Mouse (Mus musculus): ENCODE results near the gene Cfi.
A peak's percentile ranks its signal among the peaks of the same experiment; 100 is the strongest.

Gene Cfi

DNA sequence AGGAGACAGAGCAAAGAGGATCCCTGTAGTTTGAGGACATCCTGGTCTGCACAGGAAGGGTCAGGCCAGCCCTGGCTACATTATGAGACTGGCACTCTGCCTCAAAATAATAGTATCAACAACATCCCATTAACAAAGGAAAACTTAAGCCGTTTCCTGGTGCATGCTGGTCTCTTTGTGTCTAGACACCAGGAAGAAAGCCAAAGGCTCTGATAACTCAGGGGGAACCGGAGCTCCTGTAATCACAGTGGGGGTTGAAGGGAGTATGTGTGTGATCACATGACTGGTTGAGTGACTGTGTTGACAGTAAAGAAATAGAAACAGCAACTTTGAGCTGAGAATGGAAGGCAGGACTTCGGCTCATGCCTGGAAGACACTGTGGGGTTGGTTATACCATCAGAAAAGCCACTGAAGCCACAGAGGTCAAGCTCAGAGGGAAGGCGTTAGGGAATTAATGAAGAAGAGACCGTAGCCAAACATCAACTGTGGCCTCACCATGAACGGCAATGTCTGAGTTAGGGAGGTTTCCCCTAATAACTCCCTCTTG, at the start of gene Cfi:
TSS of gene Cfi (plus strand) at position 497 of the 547 bp plus-strand sequence.
- DNase-seq (ENCODE audit: low spot score): no peak

DNA sequence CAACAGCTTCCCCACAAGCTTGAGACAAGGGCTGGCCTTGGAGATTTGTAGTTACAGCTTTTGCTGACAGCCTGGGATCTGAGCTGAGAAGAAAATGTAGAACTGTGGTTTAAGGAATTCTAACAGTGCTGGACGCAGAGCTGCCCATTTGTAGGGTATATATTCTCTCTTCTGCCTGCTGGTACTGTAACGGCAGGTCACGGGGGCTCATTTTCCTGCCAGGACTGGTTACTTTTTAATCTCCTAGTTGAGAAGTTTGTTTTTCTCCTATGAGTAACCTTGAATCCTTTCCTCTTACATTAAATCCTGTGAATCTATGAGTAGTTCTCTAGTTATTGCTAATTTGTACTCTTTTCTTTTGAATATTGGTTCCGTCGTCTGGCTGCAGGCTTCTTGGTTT, 41.9 kb upstream of the Cfi start:
- DNase-seq (ENCODE audit: low spot score): no peak

DNA sequence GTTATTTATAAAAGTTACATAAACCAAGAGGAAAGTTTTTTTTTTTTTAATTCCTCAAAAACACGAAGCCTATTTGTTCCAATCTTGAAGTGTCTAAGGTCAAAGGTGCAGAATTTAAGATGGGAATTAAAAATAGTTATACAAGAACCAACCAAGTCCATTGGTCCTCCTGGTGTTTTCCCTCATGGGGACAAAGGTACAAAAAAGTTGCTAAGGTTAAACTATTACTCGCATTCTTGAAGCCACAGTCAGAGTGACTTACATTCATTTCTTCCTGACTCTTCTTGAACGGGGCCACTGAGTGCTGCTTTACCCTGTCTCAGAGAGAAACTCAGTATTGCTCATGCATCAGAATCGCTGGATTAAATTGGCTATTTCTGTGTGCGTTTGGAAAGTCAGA, 38.3 kb upstream of the Cfi start:
- DNase-seq (ENCODE audit: low spot score): no peak

DNA sequence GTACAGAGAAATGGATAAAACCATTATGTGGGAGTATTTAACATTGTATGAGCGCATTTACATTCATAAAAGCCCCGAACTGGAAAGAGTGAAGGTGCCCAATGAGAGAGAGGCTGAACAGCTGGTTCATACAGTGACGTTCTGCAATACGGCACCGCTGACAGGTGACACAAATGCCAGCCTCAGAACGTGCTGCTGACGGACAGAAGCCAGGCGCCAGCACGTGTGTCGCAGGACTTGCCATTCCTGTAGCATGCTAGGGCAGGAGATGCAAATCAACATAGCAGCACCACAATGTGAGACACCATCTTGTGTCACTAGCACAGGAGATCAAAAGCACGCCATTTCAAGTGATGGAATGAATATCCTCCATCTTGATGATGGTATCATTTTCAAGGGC, 37.1 kb upstream of the Cfi start:
- DNase-seq (ENCODE audit: low spot score): no peak

DNA sequence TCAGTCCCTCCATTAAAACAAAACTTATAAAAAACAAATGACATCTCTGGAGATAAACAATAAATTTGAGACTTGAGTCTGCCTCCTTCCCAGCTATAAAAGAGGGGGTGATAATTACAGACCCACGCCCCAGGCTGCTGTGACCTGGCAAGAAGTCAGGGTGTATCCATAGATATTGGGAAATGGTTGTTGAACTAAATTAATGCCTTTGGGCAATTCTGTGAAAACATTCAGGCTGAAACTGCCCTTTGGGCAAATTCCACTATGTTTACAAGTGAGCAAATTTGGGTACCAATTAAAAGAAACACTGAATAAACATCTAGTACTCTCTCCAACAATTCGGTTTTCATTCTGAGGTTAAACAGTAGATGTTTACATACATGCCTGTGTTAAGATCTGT, 36.7 kb upstream of the Cfi start:
- no peak for DNase-seq (ENCODE audit: low spot score)

DNA sequence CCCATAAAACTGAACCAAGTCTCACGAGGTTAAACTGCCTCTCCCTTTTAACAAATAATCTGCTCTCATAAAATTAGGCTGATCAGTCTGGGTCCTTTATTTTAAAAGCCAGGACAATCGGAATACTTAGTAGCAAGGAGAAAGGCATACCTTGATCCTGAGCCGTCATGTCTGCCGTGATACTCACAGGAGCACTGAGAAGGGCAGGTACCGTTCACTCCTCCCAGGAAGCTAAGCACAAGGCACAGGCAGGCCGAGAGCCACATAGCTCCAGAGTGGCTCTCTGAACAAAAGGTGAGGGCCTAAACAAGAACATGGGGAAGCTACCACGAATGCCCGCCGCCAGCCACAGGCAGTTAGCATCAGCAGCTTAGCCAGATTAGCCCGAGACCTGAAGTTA, 31.9 kb upstream of the Cfi start, which contains the start of gene Lrit3:
TSS of gene Lrit3 (minus strand) at position 266 of the 400 bp plus-strand sequence.
- no peak for DNase-seq (ENCODE audit: low spot score)

DNA sequence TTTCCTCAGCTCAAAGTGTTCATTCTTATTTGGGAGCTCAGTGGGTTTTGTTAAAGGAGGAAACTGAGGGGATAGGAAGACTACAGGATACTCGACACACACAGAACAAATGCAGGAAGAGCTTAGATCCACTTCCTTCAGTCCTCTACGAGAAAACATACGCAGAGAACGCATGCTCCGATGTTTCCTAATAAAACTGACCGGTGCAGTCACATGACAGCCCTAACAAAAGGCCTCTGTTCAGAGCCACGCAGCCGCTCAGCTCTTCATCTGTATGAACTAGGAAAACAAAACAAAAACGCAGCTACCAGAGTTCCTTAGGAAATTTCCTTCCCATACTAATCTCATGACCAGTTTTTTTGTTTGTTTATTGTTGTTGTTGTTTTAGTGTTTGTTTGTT, 14.8 kb upstream of the Cfi start:
- no peak for DNase-seq (ENCODE audit: low spot score)

DNA sequence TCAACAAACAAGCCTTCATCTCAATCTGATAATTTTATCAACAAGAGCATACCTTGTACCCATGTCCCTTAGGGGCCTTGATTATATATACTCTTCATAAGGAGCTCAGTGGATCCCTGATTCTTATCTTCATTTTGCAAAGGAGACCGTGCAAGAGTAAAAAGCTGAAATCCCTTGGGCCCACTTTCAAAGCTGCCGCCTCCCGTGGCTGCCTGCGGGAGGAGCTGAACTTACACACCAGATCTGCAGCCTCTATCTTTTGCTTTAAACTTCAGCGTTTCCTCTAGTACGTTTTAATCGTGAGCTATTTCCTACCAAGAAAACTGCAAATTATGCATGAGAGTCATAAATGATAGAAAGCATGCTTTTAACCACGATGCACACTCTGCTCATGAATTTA, 13.9 kb upstream of the Cfi start:
- no peak for DNase-seq (ENCODE audit: low spot score)

DNA sequence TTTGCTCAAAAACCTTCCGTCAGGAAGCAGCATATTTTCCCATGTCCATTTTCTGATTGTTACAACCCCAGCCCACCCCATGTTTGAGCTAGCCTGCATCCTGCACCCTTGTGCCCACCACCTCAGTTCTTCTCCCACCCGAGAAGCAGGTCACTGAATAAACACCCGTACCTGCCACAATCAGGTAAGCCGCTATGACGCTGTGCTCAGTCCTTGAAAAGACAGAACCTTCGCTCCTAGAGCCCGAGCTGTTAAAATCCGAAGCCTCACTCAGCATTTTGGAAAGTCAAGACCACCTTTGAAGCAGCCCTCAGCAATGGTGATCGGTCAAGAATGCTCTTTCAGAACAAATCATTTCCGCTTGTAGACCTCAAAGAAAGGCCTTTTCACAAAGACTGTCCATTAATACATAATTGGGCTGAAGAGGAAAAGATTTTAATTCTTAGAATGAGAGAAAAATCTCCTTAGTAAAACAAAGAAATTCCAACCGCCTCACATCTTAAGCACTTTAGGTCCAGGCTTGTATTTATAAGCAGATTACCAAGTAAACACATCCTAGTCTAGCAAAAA, 13.4 kb upstream of the Cfi start, which contains the start of gene Rrh:
TSS of gene Rrh (minus strand) at position 382 of the 570 bp plus-strand sequence.
- DNase-seq (ENCODE audit: low spot score): no peak

DNA sequence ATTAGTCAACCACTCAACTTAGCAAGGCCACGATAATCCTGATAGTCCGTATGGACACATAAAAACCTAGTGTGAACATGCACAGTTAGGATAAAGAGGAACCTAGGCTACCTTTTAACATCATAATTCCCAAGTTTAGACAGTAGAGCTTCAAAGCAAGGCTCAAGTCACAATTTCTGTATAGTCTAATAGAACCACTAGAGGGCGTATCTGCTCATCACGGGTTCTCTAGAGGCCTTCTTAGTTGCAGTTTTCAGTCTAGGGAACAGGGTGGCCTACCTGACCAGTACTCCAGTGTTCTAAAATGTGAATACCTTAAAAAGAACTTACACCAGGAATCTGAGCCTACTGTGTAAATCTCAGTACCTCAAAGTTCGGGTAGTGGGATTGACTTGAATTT, 12.4 kb upstream of the Cfi start:
- no peak for DNase-seq (ENCODE audit: low spot score)

DNA sequence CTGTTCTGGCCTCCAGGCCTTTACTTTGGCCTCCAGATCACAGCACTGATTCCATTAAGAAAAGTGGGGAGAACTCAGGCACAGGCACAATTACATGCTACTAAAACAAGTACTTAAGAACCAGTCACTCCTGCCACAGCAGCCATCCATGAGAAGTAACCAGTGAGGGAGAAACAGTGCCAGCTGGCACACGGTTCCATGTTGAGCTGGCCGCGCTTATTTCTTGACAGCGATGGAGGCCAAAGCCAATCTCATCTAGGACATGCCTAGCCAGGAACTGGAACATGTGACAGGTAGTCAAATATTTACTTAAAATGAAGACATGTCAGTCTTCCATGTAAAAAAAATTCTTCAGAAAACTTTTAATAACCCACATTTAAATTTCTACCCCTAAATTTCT, 11.5 kb upstream of the Cfi start:
- DNase-seq (ENCODE audit: low spot score): no peak

DNA sequence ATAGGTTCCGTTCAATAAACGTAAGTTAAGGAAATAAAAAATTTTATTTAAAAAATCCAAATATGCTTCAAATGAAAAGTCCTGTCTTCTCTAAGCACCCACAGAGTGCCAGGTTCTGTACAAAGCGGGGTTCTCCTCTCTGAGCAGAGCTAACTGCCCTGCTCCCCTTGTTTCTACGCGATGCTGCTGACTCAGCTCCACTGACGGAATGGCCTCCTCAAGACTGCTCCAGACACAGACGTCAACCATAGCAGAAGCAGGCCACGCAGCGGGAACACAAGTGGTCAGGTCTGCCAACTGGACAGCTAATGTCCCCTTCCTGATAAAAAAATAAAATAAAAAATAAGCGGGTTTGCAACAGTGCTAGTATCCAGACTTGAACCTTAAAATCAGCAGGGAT, 10.8 kb upstream of the Cfi start:
- no peak for DNase-seq (ENCODE audit: low spot score)

DNA sequence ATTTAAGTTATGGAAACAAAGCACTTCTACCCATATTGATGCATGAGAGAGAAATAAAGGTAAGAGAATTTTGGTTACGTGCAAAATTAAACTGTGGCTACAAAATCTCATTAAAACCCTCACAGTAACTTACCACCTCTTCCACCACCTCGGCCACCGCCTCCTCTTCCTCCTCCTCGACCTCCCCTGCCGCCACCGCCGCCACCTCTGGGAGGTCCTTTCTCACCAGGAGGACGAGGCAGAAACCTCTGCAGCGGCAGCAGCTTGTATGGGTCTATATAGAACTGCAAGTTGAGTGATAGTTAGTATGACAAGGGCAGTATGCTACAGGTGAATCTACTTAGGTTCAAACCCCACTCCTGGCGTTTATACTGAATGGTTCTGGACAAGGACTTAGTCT, 9.0 kb upstream of the Cfi start:
- DNase-seq (ENCODE audit: low spot score): no peak

DNA sequence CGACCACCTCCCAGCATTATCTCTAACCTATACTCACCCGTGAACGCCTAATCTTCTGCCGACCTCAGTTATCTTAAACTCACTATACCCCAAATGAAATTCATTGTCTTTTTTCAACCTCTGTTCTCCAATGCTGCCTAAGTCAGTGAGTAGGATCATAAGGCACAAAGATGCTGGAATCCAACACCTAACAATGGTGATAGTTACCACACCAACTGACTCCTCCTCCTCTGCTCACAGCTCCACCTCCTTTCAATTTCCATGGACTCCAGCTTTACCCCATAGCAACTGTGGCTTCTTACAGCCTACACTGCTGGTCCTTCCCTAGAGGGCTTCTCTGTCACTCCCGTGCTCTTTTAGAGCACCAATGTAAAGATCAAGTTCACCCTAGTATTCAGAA, 8.0 kb upstream of the Cfi start:
- no peak for DNase-seq (ENCODE audit: low spot score)

DNA sequence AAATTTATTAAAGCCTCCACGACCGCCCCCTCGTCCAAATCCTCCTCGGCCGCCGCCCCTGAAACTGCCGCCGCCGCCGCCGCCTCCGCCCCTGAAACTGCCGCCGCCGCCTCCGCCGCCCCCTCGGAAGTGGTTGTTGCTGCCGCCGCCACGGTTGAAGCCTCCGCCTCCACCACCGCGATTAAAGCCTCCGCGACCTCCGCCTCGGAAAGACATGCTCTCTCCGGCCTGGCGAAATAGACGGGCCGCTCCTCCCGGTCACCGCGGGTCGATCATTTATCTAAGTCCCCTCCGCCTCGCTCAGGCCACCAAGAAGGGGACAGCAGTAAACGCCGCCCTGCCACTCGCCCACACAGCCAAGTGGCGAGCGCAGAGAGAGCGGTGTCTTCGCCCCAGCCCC, 5.1 kb upstream of the Cfi start:
- peak; percentile 22 for DNase-seq (ENCODE audit: low spot score)

DNA sequence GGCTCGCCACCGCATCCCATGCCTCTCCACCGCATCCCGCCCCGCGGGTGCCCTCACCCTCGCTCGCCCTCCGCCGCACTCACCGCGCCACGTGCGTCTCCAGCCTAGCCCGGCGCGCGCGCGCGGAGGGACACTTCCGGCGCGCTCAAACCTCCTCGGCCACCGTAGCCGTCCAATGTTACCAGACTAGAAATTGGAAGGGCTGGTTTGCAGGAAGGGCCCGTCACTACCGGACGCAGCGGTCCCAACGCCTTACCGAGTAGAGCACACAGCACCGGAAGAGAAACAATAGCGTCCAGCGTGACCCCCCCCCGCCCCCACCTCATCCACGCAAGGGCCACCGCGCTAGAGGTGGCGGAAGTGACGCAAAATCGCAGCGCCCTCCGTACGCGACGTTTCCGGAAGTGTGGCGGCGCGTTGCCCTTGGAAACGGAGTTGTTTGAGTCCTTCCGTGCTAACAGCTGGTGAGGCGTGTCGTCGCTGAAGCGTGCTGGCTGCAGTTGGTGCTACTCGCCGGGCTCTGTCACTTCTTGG, 4.6 kb upstream of the Cfi start, which contains the start of gene Gar1:
TSS of gene Gar1 (minus strand) at position 362 of the 534 bp plus-strand sequence.
- DNase-seq (ENCODE audit: low spot score): peak; percentile 96

DNA sequence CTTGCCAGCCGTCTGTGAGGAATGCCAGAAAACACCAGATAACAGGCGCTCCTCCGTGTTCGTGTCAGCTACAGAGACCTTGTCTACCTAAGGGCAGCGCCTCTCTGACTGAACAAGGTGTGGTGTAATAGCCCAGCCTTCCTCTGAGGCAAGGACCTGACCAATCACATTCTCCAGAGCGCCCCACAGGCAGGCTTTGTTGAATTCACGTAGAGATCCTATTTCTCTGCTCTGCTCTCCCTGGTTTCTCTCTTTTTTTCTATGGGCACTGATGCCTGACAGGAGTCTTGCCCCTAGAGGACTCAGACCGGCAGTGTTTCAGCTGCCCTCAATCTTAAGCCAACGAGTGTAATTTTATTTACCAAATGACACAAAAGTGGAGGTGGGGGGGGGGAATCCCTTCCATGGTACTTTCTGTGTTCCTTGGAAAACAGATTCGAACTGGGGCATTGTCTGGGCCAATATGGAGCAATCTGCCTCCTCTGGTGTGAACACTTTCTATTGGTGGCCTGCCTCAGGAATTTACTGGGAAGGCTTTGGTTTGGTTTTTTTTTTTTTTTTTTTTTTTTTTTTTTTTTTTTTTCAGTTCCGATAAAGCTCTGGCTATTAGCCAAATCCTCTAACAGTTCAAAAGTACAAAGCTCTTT, 490 bp downstream of the Cfi start:
- DNase-seq (ENCODE audit: low spot score): peak; percentile 22

DNA sequence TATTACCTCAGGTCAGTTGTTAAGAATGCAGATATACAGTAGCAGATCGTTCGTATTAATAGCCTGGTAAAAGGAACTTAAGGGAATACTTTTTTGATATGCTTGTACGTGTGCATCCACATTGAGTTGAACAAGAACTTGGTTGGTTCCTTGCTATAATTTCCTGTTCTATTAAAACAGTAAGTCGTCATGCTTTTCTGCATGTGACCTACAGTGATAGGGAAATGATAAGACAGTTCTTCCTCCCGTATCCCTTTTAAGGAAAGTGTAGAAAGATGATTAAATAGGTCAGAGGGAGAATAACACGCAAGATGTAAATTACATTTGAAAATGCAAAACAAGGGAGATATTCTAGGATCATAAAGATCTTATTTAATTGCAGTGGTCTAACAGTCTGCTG, 1.3 kb downstream of the Cfi start:
- no peak for DNase-seq (ENCODE audit: low spot score)

DNA sequence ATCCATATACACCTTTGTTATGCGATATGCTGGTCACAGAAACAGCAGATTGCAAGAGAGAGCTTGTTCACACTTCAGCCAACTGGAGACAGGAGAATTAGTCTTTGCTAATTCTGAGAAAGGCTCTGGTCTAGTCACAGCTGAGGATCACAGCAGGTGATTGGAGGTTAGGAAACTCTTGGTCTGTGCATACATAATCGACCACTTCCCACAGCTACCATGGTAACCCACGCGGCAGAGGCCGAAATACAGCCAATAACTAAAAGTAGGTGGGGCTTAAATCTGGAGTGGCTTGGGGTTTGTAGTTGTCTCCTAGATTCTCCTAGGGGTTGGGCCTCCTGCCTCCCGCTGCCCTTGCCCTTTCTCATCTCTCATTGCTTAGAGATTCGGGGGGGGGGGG, 2.3 kb downstream of the Cfi start:
- no peak for DNase-seq (ENCODE audit: low spot score)

DNA sequence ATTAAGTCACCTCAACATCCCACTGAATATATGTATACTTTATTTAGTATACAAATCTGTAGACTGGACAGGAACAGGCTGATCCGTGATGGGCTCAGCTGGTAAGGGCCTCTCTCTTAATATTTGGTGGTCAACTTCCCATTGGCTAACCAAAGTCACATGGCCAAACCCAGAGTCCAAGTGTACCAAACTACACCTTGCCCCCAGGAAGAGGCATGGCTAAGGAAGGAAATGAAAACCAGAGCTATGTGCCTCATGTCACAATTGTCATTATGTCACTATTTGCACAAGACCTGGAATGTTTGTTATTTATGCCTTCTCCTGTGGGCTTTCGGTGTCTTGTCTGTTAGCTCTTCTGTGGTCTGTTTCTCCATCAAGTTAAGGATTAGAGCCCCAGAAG, 10.2 kb downstream of the Cfi start:
- DNase-seq (ENCODE audit: low spot score): no peak

DNA sequence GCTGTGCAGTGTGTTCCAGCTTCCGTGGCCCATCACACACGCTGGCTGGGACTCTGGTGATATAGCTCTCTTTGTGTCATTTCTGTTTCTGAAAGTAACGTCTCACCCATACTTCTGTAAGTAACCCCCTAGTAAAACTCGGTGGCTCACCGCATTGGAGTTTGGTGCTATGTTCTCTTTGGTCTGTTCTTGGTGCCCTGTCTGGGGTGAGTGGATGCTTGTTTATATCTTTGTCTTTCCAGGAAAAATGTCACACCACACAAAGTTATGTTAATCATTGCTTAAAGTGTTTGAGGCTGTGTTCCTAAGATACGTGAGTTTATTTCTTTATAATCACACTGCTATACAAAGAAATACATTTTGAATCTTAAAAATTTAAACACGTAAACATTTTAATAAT, 11.2 kb downstream of the Cfi start:
- no peak for DNase-seq (ENCODE audit: low spot score)

DNA sequence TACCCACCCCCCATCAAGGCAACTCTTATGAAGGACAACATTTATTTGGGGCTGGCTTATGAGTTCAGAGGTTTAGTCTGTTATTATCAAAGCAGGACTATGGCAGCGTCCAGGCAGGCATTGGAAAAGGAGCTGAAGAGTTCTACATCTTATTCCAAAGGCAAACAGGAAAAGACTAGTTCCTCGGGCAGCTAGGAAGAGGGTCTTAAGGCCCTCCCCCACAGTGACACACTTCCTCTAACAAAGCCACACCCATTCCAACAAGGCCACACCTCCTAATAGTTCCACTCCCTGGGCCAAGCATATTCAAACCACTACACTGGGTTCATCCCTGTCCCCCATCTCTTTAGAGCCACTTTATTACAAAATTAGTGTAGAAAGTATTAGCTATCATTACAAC, 26.9 kb downstream of the Cfi start:
- no peak for DNase-seq (ENCODE audit: low spot score)

DNA sequence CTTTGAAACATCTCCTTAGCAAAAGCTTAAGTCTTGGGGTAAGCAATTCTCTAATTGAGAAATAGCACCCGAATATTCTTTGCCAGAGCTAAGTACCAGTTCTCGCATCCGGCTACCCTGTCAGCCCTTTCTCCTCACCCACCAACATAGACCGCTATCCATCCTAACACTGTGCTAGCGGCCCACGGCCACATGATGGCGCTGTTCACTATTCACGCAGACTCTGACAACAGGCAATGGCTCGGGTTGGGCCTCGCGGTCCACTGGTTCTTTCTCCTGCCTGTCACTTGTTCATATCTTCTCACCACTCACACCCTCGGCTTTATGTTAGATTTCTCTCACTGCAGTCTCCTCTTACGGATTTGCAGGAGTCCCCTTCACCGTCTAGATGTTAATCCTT, 28.0 kb downstream of the Cfi start:
- peak; percentile 47 for DNase-seq (ENCODE audit: low spot score)

DNA sequence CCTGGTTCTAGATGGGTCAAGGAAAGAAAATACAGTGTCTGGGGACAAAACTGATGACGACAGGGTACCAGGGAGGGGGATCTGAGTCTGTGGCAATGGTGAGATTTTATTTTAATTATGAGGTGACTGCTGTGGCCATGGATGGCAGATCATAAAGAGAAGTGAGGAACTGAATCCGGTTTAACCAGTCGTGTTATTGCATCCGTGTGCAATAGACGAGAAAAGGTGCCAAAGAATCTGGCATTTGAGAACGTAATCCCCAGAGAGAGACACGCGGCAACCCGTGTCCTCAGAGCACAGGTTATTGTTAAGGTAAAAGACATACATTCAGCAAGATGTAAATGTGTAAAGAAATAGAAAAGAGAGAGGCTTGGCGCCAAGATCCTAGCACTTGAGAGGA, 41.6 kb downstream of the Cfi start:
- DNase-seq (ENCODE audit: low spot score): no peak
